Mouse (Mus musculus): ENCODE measurements around the gene Cog2. TPM values are rescaled to one million over a fixed set of nuclear protein-coding genes. Genes with fewer than 3 reads are reported as not detected.

The Cog2 gene
- polyA plus RNA-seq, 1 experiment from 2014 or later = 37.1 TPM

DNA sequence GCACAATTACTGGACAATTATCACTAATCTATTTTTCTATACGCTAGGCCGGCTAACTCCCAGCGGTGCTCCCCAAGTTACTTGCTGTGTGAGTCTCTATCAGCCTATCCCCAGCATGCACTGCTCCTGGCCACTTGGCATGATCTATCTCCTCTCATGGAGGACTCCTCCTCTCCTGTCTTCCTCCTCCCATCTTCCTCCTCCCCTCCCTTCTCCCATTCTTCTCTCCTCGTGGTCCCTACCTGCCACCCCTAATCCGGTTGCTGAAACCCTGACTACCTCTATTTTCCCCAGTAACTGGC lies 20.7 kb upstream of the Cog2 start:
- Histone ChIP-seq H3K4me1 (ENCODE audit: control insufficient read depth, insufficient read depth, low read length) (no peaks in the 10 kb centered on the region), H3K9me3 (replicated peaks; ENCODE audit: control insufficient read depth, low read length) (no peaks in the 10 kb centered on the region), H3K4me2 (ENCODE audit: low read depth, low read length) (no peak overlapping the region), H3K9ac (replicated peaks; ENCODE audit: low read length) (no peak overlapping the region), H3K27me3 (ENCODE audit: control insufficient read depth, insufficient read depth, low read length) (no peaks in the 10 kb centered on the region), H3K27ac (replicated peaks; ENCODE audit: low read depth, low read length) (no peak overlapping the region), H3K36me3 (replicated peaks; ENCODE audit: control insufficient read depth, insufficient read depth, low read depth, low read length) (no peaks in the 10 kb centered on the region), H3K4me3 (ENCODE audit: low read depth, low read length) (no peak overlapping the region)
- no peak for ATAC-seq (replicated peaks; ENCODE audit: insufficient number of reproducible peaks, low FRiP score, low TSS enrichment, low read depth)
- WGBS = 66% methylated on average over 5 of the region's 5 CpGs
- no peak for DNase-seq (ENCODE audit: low spot score)

DNA sequence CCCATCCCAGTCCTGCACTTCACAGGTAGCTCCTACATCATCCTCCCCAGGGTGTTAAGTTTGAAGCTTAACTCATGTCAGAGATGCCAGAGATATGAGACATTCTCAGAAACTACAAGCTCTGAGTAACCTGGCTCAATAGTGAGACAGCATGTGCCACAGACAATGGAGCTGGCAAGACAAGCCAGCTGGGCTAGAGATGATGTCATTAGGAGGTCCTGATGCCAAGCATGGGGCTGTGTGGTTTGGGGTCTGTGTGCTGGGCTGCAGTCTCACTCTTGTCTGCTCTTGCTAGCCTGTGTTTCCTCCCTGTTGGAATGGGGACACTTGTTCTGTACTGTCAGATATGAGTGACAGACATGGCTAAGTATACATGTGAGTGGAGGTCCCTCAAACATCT lies 14.9 kb upstream of the Cog2 start:
- Histone ChIP-seq H3K4me3 (ENCODE audit: low read depth, low read length) (no peak overlapping the region), H3K9ac (replicated peaks; ENCODE audit: low read length) (no peak overlapping the region), H3K27me3 (ENCODE audit: control insufficient read depth, insufficient read depth, low read length) (no peaks in the 10 kb centered on the region), H3K36me3 (replicated peaks; ENCODE audit: control insufficient read depth, insufficient read depth, low read depth, low read length) (no peaks in the 10 kb centered on the region), H3K4me2 (ENCODE audit: low read depth, low read length) (no peak overlapping the region), H3K27ac (replicated peaks; ENCODE audit: low read depth, low read length) (no peak overlapping the region), H3K9me3 (replicated peaks; ENCODE audit: control insufficient read depth, low read length) (no peaks in the 10 kb centered on the region), H3K4me1 (ENCODE audit: control insufficient read depth, insufficient read depth, low read length) (no peaks in the 10 kb centered on the region)
- DNase-seq (ENCODE audit: low spot score) (no peak), ATAC-seq (replicated peaks; ENCODE audit: insufficient number of reproducible peaks, low FRiP score, low TSS enrichment, low read depth) (no peak)

- ATAC-seq (replicated peaks; ENCODE audit: insufficient number of reproducible peaks, low FRiP score, low TSS enrichment, low read depth) (no peak), DNase-seq (ENCODE audit: low spot score) (no peak)
- H3K4me1 ChIP-seq (ENCODE audit: control insufficient read depth, insufficient read depth, low read length) = no peaks in the 10 kb centered on the region
- H3K4me2 ChIP-seq (ENCODE audit: low read depth, low read length) = no peak overlapping the region
- 73% methylated on average over 8 of the region's 8 CpGs for WGBS
- no peak overlapping the region for H3K27ac ChIP-seq (replicated peaks; ENCODE audit: low read depth, low read length)
- no peaks in the 10 kb centered on the region for H3K27me3 ChIP-seq (ENCODE audit: control insufficient read depth, insufficient read depth, low read length)
- no peak overlapping the region for H3K4me3 ChIP-seq (ENCODE audit: low read depth, low read length)
- H3K36me3 ChIP-seq (replicated peaks; ENCODE audit: control insufficient read depth, insufficient read depth, low read depth, low read length) = no peaks in the 10 kb centered on the region
- H3K9ac ChIP-seq (replicated peaks; ENCODE audit: low read length) = no peak overlapping the region
- H3K9me3 ChIP-seq (replicated peaks; ENCODE audit: control insufficient read depth, low read length) = no peaks in the 10 kb centered on the region
Measured at GRCm38 (mm10) chr8:124507572-124508320, 12.8 kb upstream of the Cog2 start.

- no peaks in the 10 kb centered on the region for H3K4me1 ChIP-seq (ENCODE audit: control insufficient read depth, insufficient read depth, low read length)
- H3K4me3 ChIP-seq (ENCODE audit: low read depth, low read length) = no peak overlapping the region
- no peak overlapping the region for H3K4me2 ChIP-seq (ENCODE audit: low read depth, low read length)
- no peaks in the 10 kb centered on the region for H3K27me3 ChIP-seq (ENCODE audit: control insufficient read depth, insufficient read depth, low read length)
- H3K27ac ChIP-seq (replicated peaks; ENCODE audit: low read depth, low read length) = no peak overlapping the region
- H3K9me3 ChIP-seq (replicated peaks; ENCODE audit: control insufficient read depth, low read length) = no peaks in the 10 kb centered on the region
- DNase-seq (ENCODE audit: low spot score) (no peak), ATAC-seq (replicated peaks; ENCODE audit: insufficient number of reproducible peaks, low FRiP score, low TSS enrichment, low read depth) (no peak)
- 85% methylated on average over 6 of the region's 6 CpGs for WGBS
- no peak overlapping the region for H3K9ac ChIP-seq (replicated peaks; ENCODE audit: low read length)
- no peaks in the 10 kb centered on the region for H3K36me3 ChIP-seq (replicated peaks; ENCODE audit: control insufficient read depth, insufficient read depth, low read depth, low read length)
Measured at GRCm38 (mm10) chr8:124508321-124508695, 12.3 kb upstream of the Cog2 start.

DNA sequence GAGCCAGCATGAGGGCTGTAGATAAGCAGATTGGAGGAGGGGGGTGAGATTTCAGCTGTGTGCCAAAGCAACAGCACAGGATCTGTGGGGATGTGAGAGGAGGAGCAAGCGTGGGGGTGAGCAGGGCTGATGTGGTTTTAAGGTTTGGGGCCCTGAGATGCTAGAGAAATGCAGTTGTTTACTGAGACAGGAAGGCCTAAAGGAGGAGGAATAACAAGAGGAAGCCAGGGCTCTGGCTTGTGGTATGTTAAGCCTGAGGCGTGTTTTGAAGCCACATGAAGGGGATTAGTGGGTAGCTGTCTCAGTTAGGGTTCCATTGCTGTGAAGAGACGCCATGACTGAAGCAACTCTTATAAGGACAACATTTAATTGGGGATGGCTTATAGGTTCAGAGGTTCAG lies 11.4 kb upstream of the Cog2 start:
- H3K4me2 ChIP-seq (ENCODE audit: low read depth, low read length) = no peak overlapping the region
- H3K9me3 ChIP-seq (replicated peaks; ENCODE audit: control insufficient read depth, low read length) = no peaks in the 10 kb centered on the region
- DNase-seq (ENCODE audit: low spot score) (no peak), ATAC-seq (replicated peaks; ENCODE audit: insufficient number of reproducible peaks, low FRiP score, low TSS enrichment, low read depth) (no peak)
- WGBS = 75% methylated on average over 3 of the region's 3 CpGs
- H3K27me3 ChIP-seq (ENCODE audit: control insufficient read depth, insufficient read depth, low read length) = no peaks in the 10 kb centered on the region
- no peak overlapping the region for H3K9ac ChIP-seq (replicated peaks; ENCODE audit: low read length)
- no peak overlapping the region for H3K4me3 ChIP-seq (ENCODE audit: low read depth, low read length)
- H3K36me3 ChIP-seq (replicated peaks; ENCODE audit: control insufficient read depth, insufficient read depth, low read depth, low read length) = no peaks in the 10 kb centered on the region
- no peak overlapping the region for H3K27ac ChIP-seq (replicated peaks; ENCODE audit: low read depth, low read length)
- H3K4me1 ChIP-seq (ENCODE audit: control insufficient read depth, insufficient read depth, low read length) = no peaks in the 10 kb centered on the region

DNA sequence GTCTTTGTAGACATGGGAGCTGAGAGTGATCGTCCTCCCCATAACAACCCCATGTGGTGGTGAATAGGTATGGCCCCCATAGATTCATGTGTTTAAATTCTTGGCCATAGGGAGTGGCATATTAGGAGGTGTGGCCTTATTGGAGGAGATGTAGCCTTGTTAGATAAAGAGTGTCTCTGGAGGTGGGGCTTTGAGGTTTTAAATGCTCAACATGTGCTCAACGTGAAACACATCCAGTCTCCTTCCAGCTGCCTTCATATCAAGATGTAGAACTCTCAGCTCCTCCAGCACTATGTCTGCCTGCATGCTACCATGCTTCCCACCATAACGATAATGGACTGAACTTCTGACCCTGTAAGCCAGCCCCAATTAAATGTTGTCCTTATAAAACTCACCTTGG lies 4.5 kb upstream of the Cog2 start:
- H3K27me3 ChIP-seq (ENCODE audit: control insufficient read depth, insufficient read depth, low read length) = no peaks in the 10 kb centered on the region
- no peak overlapping the region for H3K9ac ChIP-seq (replicated peaks; ENCODE audit: low read length)
- no peak overlapping the region for H3K27ac ChIP-seq (replicated peaks; ENCODE audit: low read depth, low read length)
- no peaks in the 10 kb centered on the region for H3K4me1 ChIP-seq (ENCODE audit: control insufficient read depth, insufficient read depth, low read length)
- no peaks in the 10 kb centered on the region for H3K9me3 ChIP-seq (replicated peaks; ENCODE audit: control insufficient read depth, low read length)
- H3K4me2 ChIP-seq (ENCODE audit: low read depth, low read length) = no peak overlapping the region
- DNase-seq (ENCODE audit: low spot score) = no peak
- no peaks in the 10 kb centered on the region for H3K36me3 ChIP-seq (replicated peaks; ENCODE audit: control insufficient read depth, insufficient read depth, low read depth, low read length)
- H3K4me3 ChIP-seq (ENCODE audit: low read depth, low read length) = no peak overlapping the region
- no peak for ATAC-seq (replicated peaks; ENCODE audit: insufficient number of reproducible peaks, low FRiP score, low TSS enrichment, low read depth)
- 76% methylated on average over 3 of the region's 3 CpGs for WGBS

DNA sequence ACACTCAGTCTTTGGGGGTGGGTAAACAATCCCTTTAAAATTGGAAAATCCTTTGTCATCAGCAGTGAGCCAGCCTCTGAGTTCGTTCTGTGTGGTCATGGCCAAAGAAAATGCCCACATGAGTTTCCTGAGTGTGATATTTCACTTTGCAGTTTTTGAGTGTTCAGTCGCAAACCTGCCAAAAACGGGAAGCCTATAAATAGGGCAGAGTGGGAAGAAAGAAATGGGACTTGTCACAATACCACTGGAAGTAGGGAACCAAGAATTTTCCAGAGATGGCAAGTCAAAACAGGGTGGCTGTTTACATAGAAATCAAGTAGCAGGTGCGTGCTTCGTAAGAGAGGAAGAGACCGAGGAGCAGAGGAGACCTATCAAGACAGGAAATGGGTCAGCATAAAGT lies 4.0 kb upstream of the Cog2 start:
- 73% methylated on average over 6 of the region's 6 CpGs for WGBS
- Histone ChIP-seq H3K36me3 (replicated peaks; ENCODE audit: control insufficient read depth, insufficient read depth, low read depth, low read length) (no peaks in the 10 kb centered on the region), H3K4me1 (ENCODE audit: control insufficient read depth, insufficient read depth, low read length) (no peaks in the 10 kb centered on the region), H3K9me3 (replicated peaks; ENCODE audit: control insufficient read depth, low read length) (no peaks in the 10 kb centered on the region), H3K9ac (replicated peaks; ENCODE audit: low read length) (no peak overlapping the region), H3K27ac (replicated peaks; ENCODE audit: low read depth, low read length) (no peak overlapping the region), H3K27me3 (ENCODE audit: control insufficient read depth, insufficient read depth, low read length) (no peaks in the 10 kb centered on the region), H3K4me3 (ENCODE audit: low read depth, low read length) (no peak overlapping the region), H3K4me2 (ENCODE audit: low read depth, low read length) (no peak overlapping the region)
- ATAC-seq (replicated peaks; ENCODE audit: insufficient number of reproducible peaks, low FRiP score, low TSS enrichment, low read depth) = no peak
- DNase-seq (ENCODE audit: low spot score) = no peak

GRCm38 (mm10) chr8:124517142-124517541 lies 3.4 kb upstream of the Cog2 start:
- DNase-seq (ENCODE audit: low spot score) = no peak
- no peaks in the 10 kb centered on the region for H3K27me3 ChIP-seq (ENCODE audit: control insufficient read depth, insufficient read depth, low read length)
- 66% methylated on average over 6 of the region's 6 CpGs for WGBS
- H3K4me2 ChIP-seq (ENCODE audit: low read depth, low read length) = no peak overlapping the region
- ATAC-seq (replicated peaks; ENCODE audit: insufficient number of reproducible peaks, low FRiP score, low TSS enrichment, low read depth) = no peak
- H3K9ac ChIP-seq (replicated peaks; ENCODE audit: low read length) = no peak overlapping the region
- no peak overlapping the region for H3K4me3 ChIP-seq (ENCODE audit: low read depth, low read length)
- no peaks in the 10 kb centered on the region for H3K9me3 ChIP-seq (replicated peaks; ENCODE audit: control insufficient read depth, low read length)
- no peaks in the 10 kb centered on the region for H3K36me3 ChIP-seq (replicated peaks; ENCODE audit: control insufficient read depth, insufficient read depth, low read depth, low read length)
- H3K4me1 ChIP-seq (ENCODE audit: control insufficient read depth, insufficient read depth, low read length) = no peaks in the 10 kb centered on the region
- no peak overlapping the region for H3K27ac ChIP-seq (replicated peaks; ENCODE audit: low read depth, low read length)
